Mouse (Mus musculus) kidney, adult 2 months (tissue): ENCODE measurements at regions not wholly inside any gene's neighbourhood (a gene's known extent, or its start where the extent isn't known, plus 50 kb on each side); places are given as distances from the start of the nearest gene placed in this dataset.

Source experiments
- DNase-seq: peaks from one replicate; pipeline ENCODE4 v3.0.0; 2021
- H3K27ac ChIP-seq: fragments of 200-500 bp; 2 replicates; pipeline ENCODE4 v1.5.1; 2012; ENCODE audit warnings: low read depth, low read length, control low read depth, inconsistent platforms; ENCODE audit not compliant: insufficient read depth
- H3K27me3 ChIP-seq: fragments of 200-500 bp; replicated peaks from 2 replicates; pipeline ENCODE4 v1.6.1; 2012; ENCODE audit warnings: mild to moderate bottlenecking, moderate library complexity, low read length, inconsistent platforms; ENCODE audit not compliant: control insufficient read depth, insufficient read depth
- H3K36me3 ChIP-seq: fragments of 200-500 bp; 2 replicates; pipeline ENCODE4 v1.6.1; 2012; ENCODE audit warnings: mild to moderate bottlenecking, moderate library complexity, low read length, inconsistent platforms; ENCODE audit not compliant: control insufficient read depth, insufficient read depth
- H3K4me1 ChIP-seq: fragments of 200-500 bp; 2 replicates; pipeline ENCODE4 v1.6.1; 2011; ENCODE audit warnings: low read length; ENCODE audit not compliant: control insufficient read depth, insufficient read depth
- H3K4me3 ChIP-seq: fragments of 200-500 bp; 2 replicates; pipeline ENCODE4 v1.5.1; 2011; ENCODE audit warnings: mild to moderate bottlenecking, low read depth, low read length, control low read depth; ENCODE audit not compliant: insufficient read depth
- CTCF ChIP-seq: fragments of 200-500 bp; conservative IDR thresholded peaks from 2 replicates; pipeline ENCODE4 v1.5.1; 2011; ENCODE audit warnings: low read depth, mild to moderate bottlenecking, control low read depth, low read length, moderate library complexity, mixed read lengths; ENCODE audit not compliant: insufficient read depth, insufficient read length
- POLR2A ChIP-seq: fragments of 200-500 bp; IDR thresholded peaks from one replicate; pipeline ENCODE4 v1.6.1; 2011; ENCODE audit warnings: low read depth, low read length, control low read depth
- WGBS: fragments of 180-500 bp; shearing (Covaris S2); methylation state at CpG from one replicate; pipeline ENCODE4 v1.1.7; 2018; 5-methylcytosine and 5-hydroxymethylcytosine counted together

DNA sequence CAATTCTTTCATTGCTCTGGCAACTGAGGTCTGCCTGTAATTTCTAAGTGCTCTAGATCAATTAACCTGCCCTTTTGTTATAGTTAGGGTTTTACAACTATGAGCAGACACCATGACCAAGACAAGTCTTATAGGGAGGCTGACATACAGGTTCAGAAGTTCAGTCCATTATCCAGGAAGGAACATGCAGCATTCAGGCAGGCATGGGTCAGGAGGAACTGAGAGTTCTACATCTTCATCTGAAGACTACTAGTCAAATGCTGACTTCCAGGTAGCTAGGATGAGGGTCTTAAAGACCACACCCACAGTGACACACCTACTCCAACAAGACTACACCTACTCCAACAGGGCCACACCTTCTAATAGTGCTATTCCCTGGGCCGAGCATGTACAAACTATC is 1352.0 kb upstream of the A1bg start:
- no peaks in the 10 kb centered on the region for H3K36me3 ChIP-seq
- DNase-seq, result no peak
- no peak overlapping the region for H3K27ac ChIP-seq
- WGBS, result 94% methylated on average over 1 of the region's 1 CpGs
- H3K4me1 ChIP-seq, result peaks cover 5% of the 10 kb centered on the region
- H3K4me3 ChIP-seq, result no peak overlapping the region
- H3K27me3 ChIP-seq, result no peaks in the 10 kb centered on the region
- TF ChIP-seq CTCF, result no peak
- TF ChIP-seq POLR2A, result no peak

DNA sequence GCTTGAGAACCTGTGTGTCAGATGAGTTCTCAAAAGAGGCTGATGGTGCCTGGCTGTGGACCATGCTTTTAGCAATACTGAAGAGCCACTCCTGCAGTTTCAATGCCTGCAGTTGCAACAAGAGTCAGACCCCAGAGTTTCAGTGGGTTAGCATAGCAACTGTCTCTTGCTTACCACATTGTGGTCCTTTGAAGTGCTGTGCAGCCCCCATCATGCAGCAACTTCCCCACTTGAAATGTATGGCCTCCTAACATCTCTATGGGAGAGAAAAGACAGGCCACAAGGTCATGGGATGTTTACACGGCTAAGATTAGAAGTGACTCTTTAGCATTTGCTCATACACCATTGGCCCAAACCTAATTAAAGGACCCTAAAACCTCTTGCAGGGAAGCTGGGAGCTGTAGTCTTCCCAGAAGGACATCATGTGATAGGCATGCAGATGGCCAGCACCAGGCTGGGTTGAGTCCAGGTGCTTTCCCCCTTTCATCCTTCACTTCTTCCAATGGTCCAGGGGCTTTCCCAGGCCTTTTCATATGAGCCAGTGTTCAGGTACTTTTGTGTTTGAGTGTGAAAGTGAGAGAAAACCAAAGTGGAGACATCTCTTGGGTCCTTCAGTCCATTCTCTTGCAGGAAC is 1351.2 kb upstream of the A1bg start:
- H3K36me3 ChIP-seq, result no peaks in the 10 kb centered on the region
- WGBS, result 87% methylated on average over 1 of the region's 1 CpGs

DNA sequence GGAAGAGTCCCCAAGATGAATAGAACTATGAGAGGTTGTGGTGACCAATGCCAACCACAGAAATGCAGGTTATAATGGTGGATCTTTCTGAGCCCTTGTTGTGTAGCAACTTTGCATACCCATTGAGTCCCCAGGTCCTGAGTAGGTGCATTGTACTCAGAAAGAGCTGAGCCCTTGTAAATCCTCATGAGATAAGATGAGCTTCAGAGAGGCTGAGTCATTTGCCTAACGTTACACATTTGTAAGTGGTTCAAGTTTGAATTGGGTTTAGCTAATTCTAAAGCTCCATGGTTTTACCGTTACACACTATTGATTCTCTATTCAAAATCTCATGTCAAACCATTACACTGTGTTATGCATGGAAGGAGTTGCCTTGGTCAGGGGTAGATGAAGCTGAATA is 1349.9 kb upstream of the A1bg start:
- Histone ChIP-seq H3K27me3 (no peaks in the 10 kb centered on the region), H3K4me1 (peaks cover 5% of the 10 kb centered on the region), H3K36me3 (no peaks in the 10 kb centered on the region), H3K27ac (no peak overlapping the region), H3K4me3 (no peak overlapping the region)
- no peak for DNase-seq
- WGBS, result 97% methylated on average over 2 of the region's 2 CpGs
- no peak for TF ChIP-seq POLR2A
- no peak for TF ChIP-seq CTCF

More for the DNA sequence above, 1351.2 kb upstream of the A1bg start:
- TF ChIP-seq POLR2A, result no peak
- TF ChIP-seq CTCF, result no peak
- no peaks in the 10 kb centered on the region for H3K27me3 ChIP-seq
- no peak overlapping the region for H3K4me3 ChIP-seq
- DNase-seq, result no peak
- H3K4me1 ChIP-seq, result peaks cover 5% of the 10 kb centered on the region
- no peak overlapping the region for H3K27ac ChIP-seq

DNA sequence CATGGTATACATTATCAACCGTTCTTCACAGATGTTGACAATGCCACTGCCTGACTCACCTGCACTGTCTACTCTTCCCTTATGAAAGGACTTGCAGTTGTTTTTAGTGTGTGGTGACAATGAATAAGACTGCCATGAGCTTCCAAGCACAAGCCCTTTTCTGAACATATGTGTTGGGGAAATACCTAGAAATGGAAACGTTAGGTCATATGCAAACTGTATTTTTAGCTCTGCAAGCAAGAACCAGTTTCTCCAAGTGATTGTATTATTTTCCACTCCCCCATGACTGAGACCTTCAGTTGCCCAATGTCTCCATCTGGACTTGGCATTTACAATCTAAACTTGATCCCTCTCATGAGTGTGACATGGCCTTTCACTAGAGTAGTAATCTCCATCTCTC is 1348.6 kb upstream of the A1bg start:
- H3K4me1 ChIP-seq, result peaks cover 5% of the 10 kb centered on the region
- TF ChIP-seq CTCF (no peak), POLR2A (no peak)
- no peaks in the 10 kb centered on the region for H3K36me3 ChIP-seq
- no peaks in the 10 kb centered on the region for H3K27me3 ChIP-seq
- WGBS, result 79% methylated on average over 2 of the region's 2 CpGs
- no peak overlapping the region for H3K27ac ChIP-seq
- no peak overlapping the region for H3K4me3 ChIP-seq
- no peak for DNase-seq

DNA sequence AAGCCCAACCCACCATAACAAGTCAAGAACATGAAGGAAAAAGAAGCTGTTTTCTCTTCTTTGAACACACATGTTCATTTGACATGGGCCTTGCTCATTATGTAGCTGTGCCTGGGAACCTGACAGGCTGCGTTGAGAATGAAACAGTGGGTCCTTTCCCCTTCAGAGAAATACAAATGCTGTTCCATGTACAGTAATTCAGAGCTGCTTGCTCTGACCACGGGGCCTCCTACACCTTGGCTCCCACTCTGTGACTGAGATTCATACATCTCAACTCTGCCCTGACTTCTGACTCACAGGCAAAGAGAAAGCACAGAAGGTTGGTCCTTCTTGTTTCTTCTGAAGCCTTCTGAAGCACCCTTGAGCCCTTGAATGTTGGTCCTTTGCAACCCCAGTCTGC is 1345.4 kb upstream of the A1bg start:
- WGBS, result 80% methylated on average over 2 of the region's 2 CpGs
- no peak overlapping the region for H3K27ac ChIP-seq
- peaks cover 10% of the 10 kb centered on the region for H3K4me1 ChIP-seq
- no peaks in the 10 kb centered on the region for H3K36me3 ChIP-seq
- no peak overlapping the region for H3K4me3 ChIP-seq
- no peaks in the 10 kb centered on the region for H3K27me3 ChIP-seq
- DNase-seq, result no peak
- TF ChIP-seq CTCF (no peak), POLR2A (no peak)

- no peak for TF ChIP-seq CTCF
- TF ChIP-seq POLR2A, result no peak
- DNase-seq, result no peak
- H3K36me3 ChIP-seq, result no peaks in the 10 kb centered on the region
- H3K27ac ChIP-seq, result no peak overlapping the region
- no peak overlapping the region for H3K4me3 ChIP-seq
- H3K27me3 ChIP-seq, result no peaks in the 10 kb centered on the region
- WGBS, result 92% methylated on average over 6 of the region's 6 CpGs
- H3K4me1 ChIP-seq, result peaks cover 8% of the 10 kb centered on the region; the same call in 1 of the 2 replicates
These were observed 1344.7 kb upstream of the A1bg start for GRCm38 (mm10) chr15:62267536-62267935.

DNA sequence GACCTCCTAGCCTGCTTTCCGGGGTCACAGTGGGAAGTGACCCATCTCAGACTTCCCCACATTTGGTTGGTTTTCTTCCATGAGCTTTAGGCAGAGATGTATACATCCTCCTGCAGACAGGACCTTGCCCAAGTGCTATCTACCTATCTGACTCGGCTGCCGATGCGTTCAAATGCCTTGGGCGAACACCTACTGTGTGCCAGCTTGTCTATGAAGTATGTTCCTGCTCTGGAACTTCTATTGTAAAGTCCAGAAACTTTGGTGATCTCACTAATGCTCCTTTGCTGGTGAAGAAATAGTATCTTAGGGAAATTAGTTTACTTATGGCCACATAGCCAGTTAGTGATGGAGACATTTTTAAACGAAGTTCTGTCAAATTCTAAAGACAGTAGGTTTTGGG is 1343.2 kb upstream of the A1bg start:
- H3K27me3 ChIP-seq, result no peaks in the 10 kb centered on the region
- TF ChIP-seq CTCF (no peak), POLR2A (no peak)
- H3K4me3 ChIP-seq, result no peak overlapping the region
- 95% methylated on average over 6 of the region's 6 CpGs for WGBS
- DNase-seq, result no peak
- H3K27ac ChIP-seq, result no peak overlapping the region
- no peaks in the 10 kb centered on the region for H3K36me3 ChIP-seq
- H3K4me1 ChIP-seq, result peaks cover 8% of the 10 kb centered on the region; the same call in 1 of the 2 replicates
